Mouse (Mus musculus): ENCODE data around the gene Defb33.

The Defb33 gene

GRCm38 (mm10) chr8:20892369-20892768 is at the start of gene Defb33:
Gene Defb33 (plus strand): TSS chr8:20892669.
- DNase-seq (ENCODE audit: low spot score), result no peak

- no peak for DNase-seq (ENCODE audit: low spot score)
Observed at GRCm38 (mm10) chr8:20874608-20875007, 17.9 kb upstream of the Defb33 start.

- DNase-seq (ENCODE audit: low spot score), result no peak
Observed at GRCm38 (mm10) chr8:20902527-20902926, 10.1 kb downstream of the Defb33 start, which contains the start of gene Gm15056. Gene Gm15056 (minus strand): TSS chr8:20902627.

- no peak for DNase-seq (ENCODE audit: low spot score)
Observed at GRCm38 (mm10) chr8:20907119-20907518, 14.7 kb downstream of the Defb33 start.

GRCm38 (mm10) chr8:20908256-20908655 is 15.8 kb downstream of the Defb33 start:
- DNase-seq (ENCODE audit: low spot score), result no peak

- DNase-seq (ENCODE audit: low spot score), result no peak
Observed at GRCm38 (mm10) chr8:20912288-20912687, 19.8 kb downstream of the Defb33 start.

- no peak for DNase-seq (ENCODE audit: low spot score)
Observed at GRCm38 (mm10) chr8:20921971-20922370, 29.5 kb downstream of the Defb33 start, which contains the start of gene Gm6040. Gene Gm6040 (minus strand): TSS chr8:20922071.

- no peak for DNase-seq (ENCODE audit: low spot score)
Observed at GRCm38 (mm10) chr8:20944610-20945009, 52.1 kb downstream of the Defb33 start, which contains the start of gene AY761185. Gene AY761185 (minus strand): TSS chr8:20944710.
